Mouse (Mus musculus) ES-Bruce4 (cell line): ENCODE results near the gene Ifit1. TPM values are rescaled to one million over a fixed set of nuclear protein-coding genes. Genes with fewer than 3 reads are reported as not detected.
"Not testable (repeated sequence)": the region's sequence is repeated elsewhere in the genome, so short reads cannot be mapped to it uniquely, and the experiment has no call there.

Experiments
- H3K27ac ChIP-seq: 2 replicates; pipeline ENCODE4 v1.5.1; 2012; ENCODE audit warnings: low read length, inconsistent platforms; ENCODE audit not compliant: insufficient read depth
- H3K27me3 ChIP-seq: 2 replicates; pipeline ENCODE4 v1.6.1; 2012; ENCODE audit warnings: mild to moderate bottlenecking, low read length, inconsistent platforms; ENCODE audit not compliant: control insufficient read depth, poor library complexity, insufficient read depth, severe bottlenecking
- H3K36me3 ChIP-seq: 2 replicates; pipeline ENCODE4 v1.6.1; 2012; ENCODE audit warnings: inconsistent platforms, mild to moderate bottlenecking, low read length, moderate library complexity; ENCODE audit not compliant: control insufficient read depth, poor library complexity, insufficient read depth, severe bottlenecking
- H3K4me1 ChIP-seq: one replicate; pipeline ENCODE4 v1.8.1; 2011; ENCODE audit warnings: low read length; ENCODE audit not compliant: control insufficient read depth, insufficient read depth
- H3K4me3 ChIP-seq: 2 replicates; pipeline ENCODE4 v1.5.1; 2011; ENCODE audit warnings: low read depth, mild to moderate bottlenecking, low read length
- H3K9ac ChIP-seq: 2 replicates; pipeline ENCODE4 v1.6.1; 2012; ENCODE audit warnings: low read depth, mild to moderate bottlenecking, inconsistent platforms; ENCODE audit not compliant: poor library complexity, severe bottlenecking
- H3K9me3 ChIP-seq: replicated peaks from 2 replicates; pipeline ENCODE4 v1.6.1; 2012; ENCODE audit warnings: mild to moderate bottlenecking, low read length, inconsistent platforms; ENCODE audit not compliant: control insufficient read depth, poor library complexity, insufficient read depth, severe bottlenecking
- CTCF ChIP-seq: IDR thresholded peaks from one replicate; pipeline ENCODE4 v1.8.1; 2011; ENCODE audit warnings: low read depth, low read length
- EP300 ChIP-seq: IDR thresholded peaks from 2 replicates; pipeline ENCODE4 v1.6.1; 2011; ENCODE audit warnings: low read depth, low read length; ENCODE audit not compliant: insufficient read depth
- POLR2A ChIP-seq: IDR thresholded peaks from one replicate; pipeline ENCODE4 v1.8.1; 2011; ENCODE audit warnings: low read length; ENCODE audit not compliant: insufficient read depth
- polyA plus RNA-seq: library from polyadenylated mRNA; stranded (reverse); fragments of >200 nt; gene quantifications from 2 replicates; pipeline ENCODE4 v1.2.4, GENCODE M21; 2011; ENCODE audit warnings: low read depth; ENCODE audit not compliant: missing spikeins, insufficient read depth, insufficient read length

The Ifit1 gene
- polyA plus RNA-seq, 1 experiment = 2.5 TPM

DNA sequence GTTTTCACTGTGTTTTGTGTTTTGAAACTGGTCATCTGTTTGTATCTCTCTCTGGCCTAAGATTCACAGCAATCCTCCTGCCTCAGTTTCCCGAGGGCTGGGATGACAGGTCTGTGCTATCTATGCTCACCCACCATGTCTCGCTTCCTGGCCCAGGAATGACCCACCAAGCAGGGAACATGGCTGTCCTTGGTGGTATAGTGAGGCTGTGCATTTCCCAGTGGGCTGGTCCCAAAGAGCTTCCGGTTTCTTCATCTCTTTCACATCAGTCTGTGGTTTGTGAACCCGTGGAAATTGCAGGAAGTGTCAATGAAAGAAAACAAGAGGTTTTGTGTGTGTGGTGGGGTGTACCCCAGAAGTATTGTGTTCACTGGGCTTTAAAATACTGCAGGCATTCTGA is 16.0 kb upstream of the Ifit1 start:
- H3K27ac ChIP-seq = no peak overlapping the region
- H3K9ac ChIP-seq = no peak overlapping the region

GRCm38 (mm10) chr19:34627496-34627895 is 13.2 kb upstream of the Ifit1 start:
- Histone ChIP-seq H3K4me1 (no peaks in the 10 kb centered on the region), H3K27ac (no peak overlapping the region), H3K27me3 (no peaks in the 10 kb centered on the region), H3K4me3 (no peak overlapping the region), H3K9me3 (no peaks in the 10 kb centered on the region), H3K36me3 (no peaks in the 10 kb centered on the region), H3K9ac (no peak overlapping the region)
- TF ChIP-seq CTCF = no peak
- TF ChIP-seq EP300 = no peak
- no peak for TF ChIP-seq POLR2A

More for the DNA sequence above, 16.0 kb upstream of the Ifit1 start:
- Histone ChIP-seq H3K36me3 (no peaks in the 10 kb centered on the region), H3K4me3 (no peak overlapping the region), H3K9me3 (no peaks in the 10 kb centered on the region), H3K4me1 (no peaks in the 10 kb centered on the region), H3K27me3 (no peaks in the 10 kb centered on the region)
- no peak for TF ChIP-seq CTCF
- no peak for TF ChIP-seq EP300
- TF ChIP-seq POLR2A = no peak

GRCm38 (mm10) chr19:34631487-34631886 is 9.2 kb upstream of the Ifit1 start:
- Histone ChIP-seq H3K27me3 (no peaks in the 10 kb centered on the region), H3K4me3 (no peak overlapping the region), H3K27ac (no peak overlapping the region), H3K9ac (no peak overlapping the region), H3K4me1 (no peaks in the 10 kb centered on the region), H3K36me3 (no peaks in the 10 kb centered on the region), H3K9me3 (no peaks in the 10 kb centered on the region)
- no peak for TF ChIP-seq EP300
- no peak for TF ChIP-seq CTCF
- TF ChIP-seq POLR2A = no peak

DNA sequence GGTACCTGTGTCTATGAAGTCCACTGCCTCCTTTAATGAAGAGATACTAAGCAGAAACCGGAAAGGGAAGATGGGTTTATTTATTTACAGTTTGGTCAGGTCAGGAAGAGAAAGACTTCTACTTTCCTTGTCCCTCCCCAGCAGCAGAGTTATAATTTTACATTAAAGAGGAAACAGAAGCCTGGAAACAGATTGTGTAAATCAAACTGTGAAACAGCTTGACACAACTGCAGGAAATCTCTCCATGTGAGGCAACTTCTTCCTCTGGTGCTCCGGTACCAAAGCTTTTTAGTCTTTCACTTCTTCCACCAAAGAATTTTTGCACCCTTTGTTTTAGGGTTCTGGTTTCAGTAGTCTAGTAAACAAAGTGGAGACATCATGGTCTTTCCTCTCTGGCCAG is 7.2 kb upstream of the Ifit1 start:
- no peaks in the 10 kb centered on the region for H3K4me1 ChIP-seq
- H3K9me3 ChIP-seq = no peaks in the 10 kb centered on the region
- TF ChIP-seq CTCF (no peak), POLR2A (no peak), EP300 (no peak)
- no peak overlapping the region for H3K27ac ChIP-seq
- H3K36me3 ChIP-seq = no peaks in the 10 kb centered on the region
- H3K9ac ChIP-seq = no peak overlapping the region
- H3K4me3 ChIP-seq = no peak overlapping the region
- H3K27me3 ChIP-seq = no peaks in the 10 kb centered on the region

DNA sequence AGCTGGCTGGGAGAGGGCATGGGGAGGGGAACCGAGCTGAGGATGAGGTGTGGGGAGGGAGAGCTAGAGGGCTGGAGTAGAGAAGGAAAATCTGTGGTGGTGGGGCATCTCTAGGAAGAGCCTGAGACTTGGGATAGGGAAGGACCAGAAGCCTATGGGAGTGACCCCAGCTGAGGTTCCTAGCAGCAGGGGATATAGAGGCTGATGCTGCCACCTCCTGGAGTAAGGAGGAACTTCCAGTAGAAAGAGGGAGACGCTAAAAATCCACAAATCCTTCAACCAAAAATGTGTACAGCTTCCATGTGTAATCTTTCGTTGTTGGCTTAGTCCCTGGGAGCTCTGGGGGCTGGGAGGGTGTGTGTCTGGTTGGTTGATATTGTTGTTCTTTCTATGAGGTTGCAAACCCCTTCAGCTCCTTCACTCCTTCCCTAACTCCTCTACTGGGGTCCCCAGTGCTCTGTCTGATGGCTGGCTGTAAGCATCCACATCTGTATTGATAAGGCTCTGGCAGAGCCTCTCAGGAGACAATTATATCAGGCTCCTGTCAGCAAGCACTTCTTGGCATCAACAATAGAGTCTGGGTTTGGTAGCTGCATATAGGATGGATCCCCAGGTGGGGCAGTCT is 3.6 kb upstream of the Ifit1 start:
- Histone ChIP-seq H3K36me3 (no peaks in the 10 kb centered on the region), H3K27me3 (no peaks in the 10 kb centered on the region), H3K4me3 (no peak overlapping the region), H3K9me3 (no peaks in the 10 kb centered on the region), H3K9ac (no peak overlapping the region), H3K27ac (no peak overlapping the region), H3K4me1 (no peaks in the 10 kb centered on the region)
- no peak for TF ChIP-seq POLR2A
- no peak for TF ChIP-seq EP300
- TF ChIP-seq CTCF = peak; percentile 60

GRCm38 (mm10) chr19:34642616-34643015 is 1.9 kb downstream of the Ifit1 start:
- Histone ChIP-seq H3K36me3 (no peaks in the 10 kb centered on the region), H3K4me3 (no peak overlapping the region), H3K9ac (no peak overlapping the region), H3K9me3 (no peaks in the 10 kb centered on the region), H3K27me3 (no peaks in the 10 kb centered on the region), H3K27ac (no peak overlapping the region), H3K4me1 (no peaks in the 10 kb centered on the region)
- TF ChIP-seq CTCF = no peak
- TF ChIP-seq EP300 = no peak
- no peak for TF ChIP-seq POLR2A

DNA sequence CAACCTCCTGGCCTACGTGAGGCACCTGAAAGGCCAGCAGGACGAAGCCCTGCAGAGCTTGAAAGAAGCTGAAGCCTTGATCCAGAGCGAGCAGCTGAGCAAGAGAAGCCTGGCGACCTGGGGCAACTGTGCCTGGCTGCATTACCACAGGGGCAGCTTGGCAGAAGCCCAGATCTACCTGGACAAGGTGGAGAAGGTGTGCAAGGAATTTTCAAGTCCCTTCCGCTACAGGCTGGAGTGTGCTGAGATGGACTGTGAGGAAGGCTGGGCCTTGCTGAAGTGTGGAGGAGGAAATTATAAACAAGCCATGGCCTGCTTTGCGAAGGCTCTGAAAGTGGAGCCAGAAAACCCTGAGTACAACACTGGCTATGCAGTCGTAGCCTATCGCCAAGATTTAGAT is 7.0 kb downstream of the Ifit1 start:
- H3K4me1 ChIP-seq, H3K27me3 ChIP-seq, H3K9ac ChIP-seq, H3K27ac ChIP-seq, H3K4me3 ChIP-seq, H3K36me3 ChIP-seq, H3K9me3 ChIP-seq: not testable (repeated sequence)
